Mouse (Mus musculus) midbrain, embryonic 14.5 days (tissue): Measurements from ENCODE around the gene Siae. TPM values are rescaled to one million over a fixed set of nuclear protein-coding genes. Genes with fewer than 3 reads are reported as not detected.
A peak's percentile ranks its signal among the peaks of the same experiment; 100 is the strongest.

Experiments used
- ATAC-seq: fragments of 200-750 bp; cut with Nextera tagmentation; 2 replicates; pipeline ENCODE4 v1.8.0; 2017; ENCODE audit warnings: moderate number of reproducible peaks, moderate library complexity; ENCODE audit not compliant: low FRiP score, low TSS enrichment
- DNase-seq: peaks from one replicate; pipeline ENCODE4 v3.0.0-alpha.2; 2015
- H3K27ac ChIP-seq: fragments of 300-500 bp; sonication (generic); replicated peaks from 2 replicates; pipeline ENCODE4 v1.5.1; 2014; ENCODE audit warnings: mild to moderate bottlenecking, low read depth, low read length, moderate library complexity
- H3K27me3 ChIP-seq: fragments of 300-500 bp; sonication (generic); 2 replicates; pipeline ENCODE4 v1.6.1; 2014; ENCODE audit warnings: low read length, control low read depth, mixed read lengths; ENCODE audit not compliant: control insufficient read depth, insufficient read depth
- H3K36me3 ChIP-seq: fragments of 300-500 bp; sonication (generic); 2 replicates; pipeline ENCODE4 v1.6.1; 2014; ENCODE audit warnings: low read length, control low read depth; ENCODE audit not compliant: control insufficient read depth, insufficient read depth
- H3K4me1 ChIP-seq: fragments of 300-500 bp; sonication (generic); 2 replicates; pipeline ENCODE4 v1.6.1; 2014; ENCODE audit warnings: mild to moderate bottlenecking, antibody characterized with exemption, low read length, control low read depth; ENCODE audit not compliant: control insufficient read depth, insufficient read depth
- H3K4me2 ChIP-seq: fragments of 300-500 bp; sonication (generic); 2 replicates; pipeline ENCODE4 v1.6.1; 2014; ENCODE audit warnings: mild to moderate bottlenecking, low read length, moderate library complexity
- H3K4me3 ChIP-seq: fragments of 300-500 bp; sonication (generic); replicated peaks from 2 replicates; pipeline ENCODE4 v1.5.1; 2014; ENCODE audit warnings: low read depth, low read length
- H3K9ac ChIP-seq: fragments of 300-500 bp; sonication (generic); replicated peaks from 2 replicates; pipeline ENCODE4 v1.6.1; 2014; ENCODE audit warnings: mild to moderate bottlenecking, low read length, moderate library complexity
- H3K9me3 ChIP-seq: fragments of 300-500 bp; sonication (generic); 2 replicates; pipeline ENCODE4 v1.6.1; 2016; ENCODE audit warnings: low read length, control low read depth, mixed read lengths; ENCODE audit not compliant: control insufficient read depth
- WGBS: fragments of 180-500 bp; shearing (Covaris S2); extraction: QIAGEN DNeasy Blood & Tissue Kit; methylation state at CpG from one replicate; pipeline ENCODE4 v1.1.7; 2014; 5-methylcytosine and 5-hydroxymethylcytosine counted together
- polyA plus RNA-seq: library from polyadenylated mRNA; unstranded; fragments of >200 nt; fragmentation: Nextera tagmentation; extraction: Ambion mirVana; gene quantifications from 2 replicates; pipeline ENCODE4 v1.2.1, GENCODE M21; 2014

The Siae gene
- polyA plus RNA-seq, 1 experiment from 2014 or later: 12.3 TPM

DNA sequence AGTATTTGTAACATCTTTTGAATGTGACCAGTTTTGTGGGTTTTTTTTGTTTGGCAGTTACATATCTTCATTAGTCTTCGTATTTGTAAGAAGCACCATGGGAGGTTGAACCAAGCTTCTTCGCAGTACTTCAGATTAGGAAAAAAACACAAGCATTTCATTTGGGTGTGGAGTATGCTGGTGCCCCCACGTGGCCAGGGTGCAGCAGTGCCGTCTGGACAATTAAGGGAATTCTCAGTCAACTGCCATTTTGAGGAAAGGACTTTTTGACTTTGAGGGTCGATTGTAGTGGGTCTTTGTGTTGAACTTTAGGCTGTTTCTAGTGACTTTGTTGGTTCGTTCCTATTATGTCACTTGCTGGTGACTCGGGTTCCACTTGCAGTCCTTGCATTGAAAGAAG is 80.8 kb downstream of the Siae start:
- peak; percentile 79 for DNase-seq
- Histone ChIP-seq H3K9me3 (no peaks in the 10 kb centered on the region), H3K27me3 (no peaks in the 10 kb centered on the region), H3K27ac (no peak overlapping the region), H3K9ac (no peak overlapping the region), H3K4me3 (no peak overlapping the region), H3K4me2 (no peak overlapping the region), H3K4me1 (no peaks in the 10 kb centered on the region), H3K36me3 (no peaks in the 10 kb centered on the region)
- no peak for ATAC-seq
- WGBS: 15% methylated on average over 7 of the region's 7 CpGs

DNA sequence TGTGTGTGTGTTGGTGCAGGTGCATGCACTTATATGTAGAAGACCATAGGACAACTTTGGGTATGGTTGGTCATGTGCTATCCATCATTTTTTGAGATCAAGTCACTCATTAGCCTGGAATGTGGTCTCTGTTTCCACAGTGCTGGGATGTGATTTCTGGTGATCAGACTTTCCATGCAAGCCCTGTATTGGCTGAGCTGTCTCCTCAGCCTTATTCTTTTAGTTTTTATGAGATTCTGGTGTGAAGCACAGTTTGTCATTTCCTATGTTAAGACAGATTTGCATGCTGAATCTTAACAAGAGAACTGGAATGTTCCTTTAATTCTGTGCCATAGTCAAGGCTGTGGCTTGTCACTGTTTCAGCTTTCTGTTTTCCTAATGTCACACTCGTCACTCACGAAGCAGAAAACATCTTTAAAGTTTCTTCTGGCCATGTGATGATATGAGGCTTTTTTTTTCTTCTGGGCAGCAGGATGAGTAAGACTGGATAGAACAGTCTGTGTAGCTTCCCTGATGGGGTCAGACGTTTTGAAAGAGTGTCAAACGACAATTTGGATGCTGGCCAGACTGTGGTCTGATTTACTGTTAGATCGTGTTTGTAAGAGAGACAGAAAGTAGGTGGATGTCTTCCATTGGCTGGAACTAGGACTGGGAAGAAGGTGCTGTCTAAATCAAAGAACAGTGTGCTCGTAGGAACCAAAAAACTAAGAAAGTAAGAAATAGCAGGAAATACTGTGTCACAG is 81.5 kb downstream of the Siae start:
- ATAC-seq: no peak
- 53% methylated on average over 6 of the region's 6 CpGs for WGBS
- H3K9ac ChIP-seq: no peak overlapping the region
- no peaks in the 10 kb centered on the region for H3K9me3 ChIP-seq
- H3K4me2 ChIP-seq: no peak overlapping the region
- no peaks in the 10 kb centered on the region for H3K4me1 ChIP-seq
- no peaks in the 10 kb centered on the region for H3K36me3 ChIP-seq
- H3K4me3 ChIP-seq: no peak overlapping the region
- no peak overlapping the region for H3K27ac ChIP-seq
- H3K27me3 ChIP-seq: no peaks in the 10 kb centered on the region
- no peak for DNase-seq

DNA sequence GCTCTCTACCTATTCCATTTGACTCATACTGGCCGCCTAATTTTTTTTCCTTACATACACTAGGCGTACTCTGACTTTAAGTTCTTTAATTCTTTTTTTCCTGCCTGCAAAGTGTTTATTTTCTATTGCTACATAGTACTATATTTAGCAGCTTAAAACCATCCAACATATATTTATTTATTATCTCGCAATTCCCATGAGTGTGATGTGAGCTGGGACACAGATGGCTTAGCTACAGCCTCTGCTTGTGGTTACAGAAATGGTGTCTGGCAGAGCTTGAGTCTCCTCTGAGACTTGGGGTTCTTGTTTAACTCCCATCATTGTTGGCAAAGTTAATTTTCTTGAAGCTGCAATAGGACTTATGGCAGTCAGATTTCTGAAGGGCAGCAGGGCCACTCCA is 83.2 kb downstream of the Siae start:
- Histone ChIP-seq H3K27ac (no peak overlapping the region), H3K9me3 (no peaks in the 10 kb centered on the region), H3K4me2 (no peak overlapping the region), H3K4me3 (no peak overlapping the region), H3K36me3 (no peaks in the 10 kb centered on the region), H3K9ac (no peak overlapping the region), H3K27me3 (no peaks in the 10 kb centered on the region), H3K4me1 (no peaks in the 10 kb centered on the region)
- ATAC-seq: no peak
- no peak for DNase-seq
- WGBS: 90% methylated on average over 3 of the region's 3 CpGs

DNA sequence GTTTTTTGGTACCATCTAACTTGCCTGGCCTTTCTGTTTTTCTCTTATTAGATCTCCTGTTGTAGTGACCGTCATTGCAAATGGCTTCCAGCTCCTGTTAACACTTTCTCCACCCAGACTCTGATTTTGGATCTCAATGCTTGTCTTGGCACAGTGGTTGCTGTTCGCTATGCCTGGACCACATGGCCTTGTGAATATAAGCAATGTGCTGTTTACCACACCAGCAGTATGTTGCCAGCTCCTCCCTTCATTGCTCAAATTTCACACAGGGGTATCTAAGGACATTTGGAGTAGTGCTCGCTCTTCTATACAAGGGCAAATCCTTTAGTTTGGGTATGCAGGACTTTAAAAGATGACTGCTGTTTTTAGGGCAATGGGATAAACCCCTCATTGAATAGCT is 90.7 kb downstream of the Siae start:
- H3K9me3 ChIP-seq: no peaks in the 10 kb centered on the region
- peaks cover 47% of the 10 kb centered on the region for H3K36me3 ChIP-seq
- ATAC-seq: no peak
- H3K4me2 ChIP-seq: no peak overlapping the region
- H3K9ac ChIP-seq: no peak overlapping the region
- H3K27me3 ChIP-seq: no peaks in the 10 kb centered on the region
- WGBS: 92% methylated on average over 3 of the region's 3 CpGs
- no peak overlapping the region for H3K4me3 ChIP-seq
- H3K27ac ChIP-seq: no peak overlapping the region
- DNase-seq: no peak
- no peaks in the 10 kb centered on the region for H3K4me1 ChIP-seq

DNA sequence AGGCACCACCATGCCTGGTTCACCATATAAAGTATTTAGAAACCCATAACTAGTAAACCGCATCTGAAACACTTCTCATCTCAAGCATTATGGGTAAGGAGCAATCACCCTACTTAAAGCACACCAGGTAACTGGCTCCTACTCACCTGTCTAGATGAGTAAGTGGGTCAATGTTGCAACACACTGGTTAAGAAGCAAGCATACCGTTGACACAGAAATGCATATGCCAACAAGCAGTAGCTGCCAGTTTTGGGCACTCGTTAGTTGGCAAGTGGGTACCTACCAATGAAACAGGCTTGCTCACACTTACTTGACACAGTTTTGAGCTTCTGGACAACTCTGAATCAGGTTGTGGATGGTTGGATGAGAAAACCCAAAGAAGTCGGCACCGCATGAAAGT is 95.1 kb downstream of the Siae start:
- no peaks in the 10 kb centered on the region for H3K9me3 ChIP-seq
- no peaks in the 10 kb centered on the region for H3K27me3 ChIP-seq
- no peak overlapping the region for H3K27ac ChIP-seq
- no peaks in the 10 kb centered on the region for H3K4me1 ChIP-seq
- no peak overlapping the region for H3K4me2 ChIP-seq
- no peak overlapping the region for H3K4me3 ChIP-seq
- DNase-seq: no peak
- peaks cover 78% of the 10 kb centered on the region for H3K36me3 ChIP-seq
- 92% methylated on average over 5 of the region's 5 CpGs for WGBS
- no peak overlapping the region for H3K9ac ChIP-seq
- ATAC-seq: no peak

DNA sequence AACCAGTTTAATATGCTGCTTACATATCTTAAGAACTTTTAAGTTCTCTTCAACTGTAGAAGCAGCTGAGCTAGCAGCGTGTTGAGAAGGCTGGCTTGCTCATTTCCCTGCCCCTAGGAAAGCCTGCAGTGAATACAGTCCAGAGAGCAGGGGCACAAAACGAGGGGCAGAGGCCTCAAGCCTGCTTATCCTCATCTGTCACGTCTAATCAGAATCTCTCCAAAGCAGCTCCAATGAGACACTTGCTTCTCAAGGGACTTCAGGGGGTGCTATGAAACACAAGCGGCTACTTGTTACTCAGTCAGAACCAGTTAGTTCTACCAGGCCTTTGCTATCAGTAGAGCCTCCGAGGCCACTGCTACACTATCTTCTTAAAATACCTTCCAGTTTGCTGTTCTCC is 98.3 kb downstream of the Siae start:
- Histone ChIP-seq H3K36me3 (peaks cover 54% of the 10 kb centered on the region), H3K9ac (no peak overlapping the region), H3K4me3 (no peak overlapping the region), H3K27ac (no peak overlapping the region), H3K4me1 (peaks cover 12% of the 10 kb centered on the region), H3K9me3 (no peaks in the 10 kb centered on the region), H3K4me2 (no peak overlapping the region), H3K27me3 (no peaks in the 10 kb centered on the region)
- 88% methylated on average over 5 of the region's 5 CpGs for WGBS
- DNase-seq (no peak), ATAC-seq (no peak)

DNA sequence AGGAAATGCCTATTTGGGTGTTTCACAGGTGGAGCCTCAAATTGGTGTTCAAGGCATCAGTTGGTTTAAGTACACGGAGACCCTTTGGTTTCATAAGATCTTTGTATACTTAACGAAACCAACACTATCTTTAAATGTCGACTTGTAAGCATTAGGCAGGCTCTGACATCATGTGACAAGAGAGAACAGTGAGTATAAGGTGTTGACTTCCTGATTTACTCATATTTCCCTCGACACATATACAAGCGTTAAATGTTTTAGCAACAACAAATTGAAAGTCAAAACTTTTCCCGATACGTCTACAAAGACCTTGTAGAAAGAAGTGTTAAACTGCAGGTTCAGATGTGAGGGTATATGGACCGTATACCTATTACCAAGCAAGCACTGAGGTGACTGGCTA is 100.5 kb downstream of the Siae start:
- peak overlapping the region; percentile 90 for H3K4me2 ChIP-seq
- no peaks in the 10 kb centered on the region for H3K27me3 ChIP-seq
- 74% methylated on average over 8 of the region's 8 CpGs for WGBS
- H3K36me3 ChIP-seq: peaks cover 33% of the 10 kb centered on the region
- no peak for ATAC-seq
- no peak overlapping the region for H3K9ac ChIP-seq
- peak overlapping the region; percentile 93 for H3K4me3 ChIP-seq
- peaks cover 12% of the 10 kb centered on the region for H3K4me1 ChIP-seq
- no peaks in the 10 kb centered on the region for H3K9me3 ChIP-seq
- DNase-seq: no peak
- H3K27ac ChIP-seq: no peak overlapping the region

DNA sequence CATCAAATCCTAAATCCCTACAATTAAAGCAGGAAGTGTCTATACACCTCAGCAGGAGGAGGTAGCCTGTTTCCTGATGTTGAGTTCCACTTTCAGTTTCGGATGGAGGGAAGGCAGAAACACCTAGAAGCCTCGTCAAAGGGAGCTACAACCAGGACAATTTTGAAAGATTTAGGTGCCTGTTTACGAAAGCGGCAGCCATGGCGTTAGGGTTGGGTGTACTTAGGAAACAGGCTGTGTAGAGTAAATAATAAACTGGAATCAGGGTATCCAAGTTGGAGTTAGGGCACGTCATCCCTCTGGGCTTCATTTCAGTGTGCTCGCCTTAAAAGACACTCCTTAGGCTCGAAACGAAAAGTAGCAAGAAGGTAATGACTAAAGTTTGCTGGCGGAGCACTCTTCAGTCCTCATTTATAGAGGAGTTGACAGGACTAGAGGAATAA is 101.0 kb downstream of the Siae start:
- Histone ChIP-seq H3K27ac (peak overlapping the region; percentile 77; the same call in 1 of the 2 replicates), H3K4me3 (peak overlapping the region; percentile 93), H3K27me3 (no peaks in the 10 kb centered on the region), H3K4me1 (peaks cover 12% of the 10 kb centered on the region), H3K9me3 (no peaks in the 10 kb centered on the region), H3K36me3 (peaks cover 28% of the 10 kb centered on the region), H3K4me2 (peak overlapping the region; percentile 90), H3K9ac (peak overlapping the region; percentile 81)
- 3% methylated on average over 10 of the region's 10 CpGs for WGBS
- DNase-seq: no peak
- peak; percentile 16; the same call in 1 of the 2 replicates for ATAC-seq

DNA sequence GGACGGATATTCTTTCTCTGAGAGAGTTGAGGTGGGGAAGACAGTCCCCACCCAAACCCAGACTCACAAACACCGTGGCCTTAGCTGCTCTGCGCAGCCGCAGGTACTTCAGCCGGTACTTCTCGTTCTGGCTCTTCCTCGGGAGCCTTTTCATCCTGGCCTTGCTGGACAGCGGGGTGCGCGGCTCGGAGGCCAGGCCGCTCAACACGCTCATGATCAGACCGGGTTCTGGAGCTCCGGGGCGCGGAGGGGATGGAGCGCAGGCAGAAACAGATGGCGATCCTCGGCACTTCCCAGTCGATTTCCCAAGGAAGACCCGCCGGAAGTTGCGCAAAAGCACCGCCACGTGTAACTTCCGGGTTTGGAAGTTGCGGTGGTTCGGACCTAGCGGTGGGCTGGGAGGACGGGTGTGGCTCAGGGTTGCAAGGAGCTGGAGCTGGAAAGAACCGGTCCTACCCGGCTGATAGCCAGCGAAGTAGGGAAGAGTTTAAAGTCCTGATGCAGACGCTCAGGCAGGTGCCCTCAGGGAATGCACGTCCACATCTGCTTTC is 101.5 kb downstream of the Siae start, which contains the start of gene Tbrg1:
Tbrg1 (minus strand) TSS at position 382 of the 551 bp plus-strand sequence.
- Histone ChIP-seq H3K4me3 (peak within 1 kb of the TSS; percentile 93), H3K4me1 (peaks cover 12% of the 10 kb centered on the region), H3K4me2 (peak within 1 kb of the TSS; percentile 90), H3K36me3 (peaks cover 26% of the 10 kb centered on the region), H3K27ac (peak within 1 kb of the TSS; percentile 77), H3K9me3 (no peaks in the 10 kb centered on the region), H3K27me3 (no peaks in the 10 kb centered on the region), H3K9ac (peak within 1 kb of the TSS; percentile 81)
- ATAC-seq: peak; percentile 85
- under 1% methylated on average over 36 of the region's 36 CpGs for WGBS
- DNase-seq: peak; percentile 89
